Mouse (Mus musculus) myocyte (in vitro differentiated cells): Measurements from ENCODE around the gene Tmbim7.

Source experiments
- POLR2A ChIP-seq: IDR thresholded peaks from one replicate; pipeline ENCODE4 v1.6.1; 2011; ENCODE audit warnings: low read depth, mild to moderate bottlenecking, control low read depth, moderate library complexity; ENCODE audit not compliant: insufficient read length
- POLR2AphosphoS2 ChIP-seq: IDR thresholded peaks from one replicate; pipeline ENCODE4 v1.6.1; 2011; ENCODE audit warnings: low read depth, control low read depth; ENCODE audit not compliant: insufficient read length

DNA sequence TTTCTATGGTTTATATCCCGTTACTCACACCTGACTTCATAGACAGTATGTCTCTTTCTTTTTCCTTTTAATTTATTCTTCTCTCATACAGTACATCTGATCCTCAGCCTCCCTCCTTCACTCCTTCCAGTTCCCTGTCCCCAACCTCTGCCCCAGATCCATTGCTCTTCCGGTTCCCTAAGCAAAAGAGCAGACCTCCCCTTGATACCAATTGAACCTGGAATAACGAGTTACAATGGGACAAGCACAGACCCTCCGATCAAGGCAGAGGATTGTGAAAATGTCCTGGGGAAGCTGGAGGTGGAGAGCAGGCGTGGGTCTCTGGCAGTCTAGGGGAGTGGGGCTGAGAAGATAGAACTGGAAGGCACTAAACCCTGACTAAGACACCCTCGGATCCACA lies at the start of gene Tmbim7:
- TF ChIP-seq POLR2AphosphoS2, result no peak
- no peak for TF ChIP-seq POLR2A
